Mouse (Mus musculus) kidney, embryonic 16.5 days (tissue): ENCODE measurements around the gene Eda2r. TPM values are rescaled to one million over a fixed set of nuclear protein-coding genes. Genes with fewer than 3 reads are reported as not detected.

Source experiments
- ATAC-seq: fragments of 200-750 bp; cut with Nextera tagmentation; 2 replicates; pipeline ENCODE4 v1.8.0; 2017; ENCODE audit warnings: moderate TSS enrichment; ENCODE audit not compliant: low FRiP score, low TSS enrichment
- H3K27ac ChIP-seq: fragments of 300-500 bp; sonication (generic); 2 replicates; pipeline ENCODE4 v1.5.1; 2014; ENCODE audit warnings: low read length
- H3K27me3 ChIP-seq: fragments of 300-500 bp; sonication (generic); 2 replicates; pipeline ENCODE4 v1.6.1; 2014; ENCODE audit warnings: low read length, control low read depth, mixed read lengths; ENCODE audit not compliant: insufficient read depth
- H3K36me3 ChIP-seq: fragments of 300-500 bp; sonication (generic); 2 replicates; pipeline ENCODE4 v1.6.1; 2014; ENCODE audit warnings: low read length, control low read depth, mixed read lengths; ENCODE audit not compliant: insufficient read depth
- H3K4me1 ChIP-seq: fragments of 300-500 bp; sonication (generic); 2 replicates; pipeline ENCODE4 v1.6.1; 2014; ENCODE audit warnings: low read length, control low read depth, mixed read lengths; ENCODE audit not compliant: insufficient read depth
- H3K4me2 ChIP-seq: fragments of 300-500 bp; sonication (generic); replicated peaks from 2 replicates; pipeline ENCODE4 v1.6.1; 2014; ENCODE audit warnings: low read depth, low read length
- H3K4me3 ChIP-seq: fragments of 300-500 bp; sonication (generic); 2 replicates; pipeline ENCODE4 v1.5.1; 2014; ENCODE audit warnings: mild to moderate bottlenecking, low read length
- H3K9ac ChIP-seq: fragments of 300-500 bp; sonication (generic); replicated peaks from 2 replicates; pipeline ENCODE4 v1.6.1; 2014; ENCODE audit warnings: low read length
- H3K9me3 ChIP-seq: fragments of 300-500 bp; sonication (generic); 2 replicates; pipeline ENCODE4 v1.6.1; 2016; ENCODE audit warnings: low read length, control low read depth
- WGBS: fragments of 180-500 bp; shearing (Covaris S2); extraction: QIAGEN DNeasy Blood & Tissue Kit; methylation state at CpG from one replicate; pipeline ENCODE4 v1.1.7; 2014; 5-methylcytosine and 5-hydroxymethylcytosine counted together
- polyA plus RNA-seq: library from polyadenylated mRNA; unstranded; fragments of >200 nt; fragmentation: Nextera tagmentation; extraction: Ambion mirVana; gene quantifications from 2 replicates; pipeline ENCODE4 v1.2.1, GENCODE M21; 2015

Gene Eda2r
- polyA plus RNA-seq, result 0.90 and 1.5 TPM in 2 replicates

DNA sequence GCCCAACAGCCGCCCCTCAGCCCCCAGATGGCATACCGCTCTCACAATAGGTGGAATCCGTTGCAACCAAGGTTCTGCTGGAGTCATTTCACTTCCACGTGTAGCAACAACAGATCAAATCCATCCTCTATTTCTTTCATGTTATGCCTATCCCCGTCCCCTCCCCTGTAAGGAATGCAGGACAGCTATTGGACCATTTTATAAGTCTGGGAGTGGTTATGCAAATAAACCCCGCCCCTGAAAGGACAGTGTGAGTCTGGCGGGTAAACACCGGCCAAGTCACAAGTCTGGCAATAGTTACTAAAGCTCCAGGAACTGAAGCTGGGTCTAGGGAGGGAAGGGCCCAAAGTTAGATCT is at the start of gene Eda2r:
TSS of gene Eda2r (minus strand) at position 152 of the 357 bp plus-strand sequence.
- Histone ChIP-seq H3K4me3 (peak within 1 kb of the TSS; percentile 24), H3K27me3 (no peaks in the 10 kb centered on the region), H3K9ac (no peak within 1 kb of the TSS), H3K4me1 (no peaks in the 10 kb centered on the region), H3K27ac (no peak within 1 kb of the TSS), H3K36me3 (no peaks in the 10 kb centered on the region), H3K4me2 (peak within 1 kb of the TSS; percentile 47), H3K9me3 (no peaks in the 10 kb centered on the region)
- ATAC-seq, result peak; percentile 100
- WGBS, result 29% methylated on average over 8 of the region's 8 CpGs

GRCm38 (mm10) chrX:97397872-97398271 is 20.9 kb upstream of the Eda2r start:
- H3K27me3 ChIP-seq, result no peaks in the 10 kb centered on the region
- no peak overlapping the region for H3K27ac ChIP-seq
- no peak for ATAC-seq
- WGBS, result 75% methylated on average over 2 of the region's 2 CpGs
- no peaks in the 10 kb centered on the region for H3K9me3 ChIP-seq
- no peak overlapping the region for H3K9ac ChIP-seq
- H3K4me2 ChIP-seq, result no peak overlapping the region
- H3K4me3 ChIP-seq, result no peak overlapping the region
- H3K4me1 ChIP-seq, result no peaks in the 10 kb centered on the region
- H3K36me3 ChIP-seq, result no peaks in the 10 kb centered on the region

DNA sequence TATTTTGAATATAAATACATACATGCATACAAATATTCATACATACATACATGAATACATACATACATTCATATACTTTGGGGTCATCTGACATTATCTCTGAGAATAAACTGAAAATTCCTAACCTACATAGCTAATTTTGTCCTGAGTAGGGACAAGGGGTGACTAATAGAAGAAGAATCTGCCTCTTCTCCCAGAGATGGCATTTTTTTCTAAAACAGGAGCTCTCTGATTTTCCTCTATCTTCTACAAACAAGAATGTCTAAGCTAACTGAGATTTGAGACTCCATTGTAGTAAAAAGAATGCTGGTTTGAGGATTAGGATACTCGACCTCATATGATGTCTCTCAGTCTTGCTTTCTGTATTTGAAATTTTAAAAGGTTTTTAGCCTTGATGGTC is 1.1 kb upstream of the Eda2r start:
- Histone ChIP-seq H3K4me1 (no peaks in the 10 kb centered on the region), H3K4me3 (no peak overlapping the region), H3K27me3 (no peaks in the 10 kb centered on the region), H3K4me2 (no peak overlapping the region), H3K9me3 (no peaks in the 10 kb centered on the region), H3K36me3 (no peaks in the 10 kb centered on the region), H3K9ac (no peak overlapping the region), H3K27ac (no peak overlapping the region)
- WGBS, result 66% methylated on average over 1 of the region's 1 CpGs
- ATAC-seq, result no peak

DNA sequence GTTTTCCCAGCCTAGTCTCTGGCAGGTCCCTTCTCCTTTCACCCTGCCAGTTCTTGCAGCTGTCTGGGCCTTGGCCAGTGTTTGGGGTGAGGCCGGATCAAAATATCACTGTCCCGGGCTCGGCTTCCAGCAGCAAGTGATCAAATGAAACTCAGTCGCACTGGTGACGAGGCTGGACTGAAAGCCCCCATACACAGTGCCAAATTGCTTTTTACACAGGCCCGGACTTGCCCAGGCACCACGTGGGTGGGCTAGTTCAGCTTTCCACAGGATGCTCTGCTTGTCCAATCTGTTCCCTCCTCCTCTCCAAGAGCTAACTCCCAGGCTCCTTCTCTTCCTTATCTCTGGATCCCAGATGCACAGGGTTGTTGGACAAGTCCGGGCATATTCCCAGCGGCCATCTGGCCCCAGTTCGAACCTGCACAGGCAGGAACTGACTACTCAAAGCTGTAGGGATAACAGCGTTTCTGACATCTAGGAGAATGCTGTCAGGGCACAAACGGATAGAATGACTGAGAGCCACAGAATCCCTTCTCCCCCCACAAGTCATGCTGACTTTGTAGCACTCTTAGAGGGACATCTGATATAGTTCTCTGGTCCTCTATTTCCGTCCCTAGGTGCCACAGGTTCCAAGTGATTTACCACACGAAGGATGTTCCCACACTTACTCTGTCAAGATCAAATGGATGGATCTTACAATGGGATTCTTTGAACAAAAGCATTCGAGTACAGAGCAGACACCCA is 523 bp downstream of the Eda2r start:
- H3K27me3 ChIP-seq, result no peaks in the 10 kb centered on the region
- H3K36me3 ChIP-seq, result no peaks in the 10 kb centered on the region
- H3K4me1 ChIP-seq, result no peaks in the 10 kb centered on the region
- H3K9me3 ChIP-seq, result no peaks in the 10 kb centered on the region
- H3K4me3 ChIP-seq, result peak overlapping the region; percentile 24
- H3K4me2 ChIP-seq, result peak overlapping the region; percentile 47
- no peak overlapping the region for H3K9ac ChIP-seq
- no peak overlapping the region for H3K27ac ChIP-seq
- peak; percentile 82 for ATAC-seq
- WGBS, result 24% methylated on average over 15 of the region's 15 CpGs

- no peaks in the 10 kb centered on the region for H3K9me3 ChIP-seq
- H3K36me3 ChIP-seq, result no peaks in the 10 kb centered on the region
- WGBS, result 74% methylated on average over 2 of the region's 2 CpGs
- H3K4me2 ChIP-seq, result no peak overlapping the region
- no peak overlapping the region for H3K4me3 ChIP-seq
- H3K27ac ChIP-seq, result no peak overlapping the region
- no peaks in the 10 kb centered on the region for H3K27me3 ChIP-seq
- no peak for ATAC-seq
- H3K4me1 ChIP-seq, result no peaks in the 10 kb centered on the region
- H3K9ac ChIP-seq, result no peak overlapping the region
These were observed 4.2 kb downstream of the Eda2r start for GRCm38 (mm10) chrX:97372826-97373225.

DNA sequence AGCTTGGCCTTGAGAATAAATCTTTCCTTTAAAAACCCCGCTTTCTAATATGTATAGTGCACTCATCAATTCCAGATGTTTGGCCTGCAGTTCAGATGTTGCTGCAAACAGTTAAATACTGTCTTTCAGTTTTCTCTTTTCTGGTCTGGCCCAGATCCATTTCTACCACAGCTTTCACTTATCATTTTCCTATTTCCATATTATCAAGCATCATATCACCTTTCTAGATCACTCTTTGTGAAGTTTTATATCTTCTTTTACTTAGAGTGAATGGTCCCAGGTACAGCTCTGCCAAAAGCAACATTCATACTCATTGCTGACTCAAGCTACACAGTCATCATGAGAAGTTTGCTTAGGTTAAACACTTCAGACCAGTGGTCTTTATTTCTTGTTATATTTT is 7.8 kb downstream of the Eda2r start:
- no peaks in the 10 kb centered on the region for H3K9me3 ChIP-seq
- no peaks in the 10 kb centered on the region for H3K4me1 ChIP-seq
- no peak overlapping the region for H3K4me3 ChIP-seq
- H3K27ac ChIP-seq, result no peak overlapping the region
- H3K36me3 ChIP-seq, result no peaks in the 10 kb centered on the region
- H3K4me2 ChIP-seq, result no peak overlapping the region
- no peak overlapping the region for H3K9ac ChIP-seq
- no peak for ATAC-seq
- WGBS, result 61% methylated on average over 1 of the region's 1 CpGs
- H3K27me3 ChIP-seq, result no peaks in the 10 kb centered on the region

GRCm38 (mm10) chrX:97368741-97369140 is 8.3 kb downstream of the Eda2r start:
- WGBS, result 71% methylated on average over 2 of the region's 2 CpGs
- ATAC-seq, result no peak
- Histone ChIP-seq H3K27me3 (no peaks in the 10 kb centered on the region), H3K9me3 (no peaks in the 10 kb centered on the region), H3K36me3 (no peaks in the 10 kb centered on the region), H3K4me2 (no peak overlapping the region), H3K9ac (no peak overlapping the region), H3K4me1 (no peaks in the 10 kb centered on the region), H3K27ac (no peak overlapping the region), H3K4me3 (no peak overlapping the region)

DNA sequence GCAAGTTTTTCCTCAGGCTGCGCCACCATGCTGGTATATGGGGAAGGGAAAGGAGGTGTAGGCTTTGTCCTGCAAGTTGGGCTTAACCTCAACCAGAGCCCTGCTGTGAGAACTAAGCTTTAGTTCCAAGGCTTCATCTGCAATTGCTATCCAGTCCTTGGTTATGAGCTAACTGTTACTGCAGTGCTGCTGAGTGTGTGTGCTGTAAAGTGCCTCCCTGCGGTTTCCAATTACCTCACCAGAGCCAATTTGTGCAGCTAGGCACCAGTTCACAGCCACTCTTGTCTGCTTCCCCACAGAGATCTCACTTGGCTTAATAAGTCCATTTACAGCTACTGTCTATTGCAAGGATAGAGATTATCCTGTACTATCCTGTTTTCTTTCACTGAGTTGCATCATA is 16.1 kb downstream of the Eda2r start:
- H3K36me3 ChIP-seq, result no peaks in the 10 kb centered on the region
- H3K27ac ChIP-seq, result no peak overlapping the region
- H3K4me1 ChIP-seq, result no peaks in the 10 kb centered on the region
- H3K4me3 ChIP-seq, result no peak overlapping the region
- no peaks in the 10 kb centered on the region for H3K9me3 ChIP-seq
- no peak for ATAC-seq
- no peak overlapping the region for H3K4me2 ChIP-seq
- no peak overlapping the region for H3K9ac ChIP-seq
- H3K27me3 ChIP-seq, result no peaks in the 10 kb centered on the region
- WGBS, result 59% methylated on average over 2 of the region's 2 CpGs

DNA sequence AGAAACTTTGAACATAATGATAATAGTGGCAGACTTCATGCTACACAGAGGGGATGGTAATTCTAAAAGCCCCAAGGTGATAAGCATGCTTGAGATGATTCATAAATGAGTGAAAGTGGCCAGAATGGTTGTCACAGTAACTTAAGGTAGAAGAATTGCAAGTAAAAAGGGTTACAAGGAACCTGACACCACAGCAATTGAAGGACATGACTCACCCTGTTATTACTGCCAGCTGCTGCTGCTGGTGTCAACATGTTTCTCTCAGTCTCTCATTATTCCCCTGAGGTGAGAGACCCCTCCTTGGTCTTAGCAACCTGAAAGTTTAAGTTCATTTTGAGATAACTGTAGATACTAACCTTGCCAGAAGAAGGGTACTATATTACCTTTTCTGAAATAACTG is 49.1 kb downstream of the Eda2r start:
- Histone ChIP-seq H3K9me3 (no peaks in the 10 kb centered on the region), H3K4me3 (no peak overlapping the region), H3K9ac (no peak overlapping the region), H3K27me3 (no peaks in the 10 kb centered on the region), H3K4me1 (no peaks in the 10 kb centered on the region), H3K36me3 (no peaks in the 10 kb centered on the region), H3K27ac (no peak overlapping the region), H3K4me2 (no peak overlapping the region)
- no peak for ATAC-seq
